Mouse (Mus musculus) hematopoietic stem cell, adult 5-6 weeks (primary cell): ENCODE data around the gene Tmem120b. TPM values are rescaled to one million over a fixed set of nuclear protein-coding genes. Genes with fewer than 3 reads are reported as not detected.
"Not testable (repeated sequence)": the region's sequence is repeated elsewhere in the genome, so short reads cannot be mapped to it uniquely, and the experiment has no call there.

ENCODE experiments used
- ATAC-seq, 2 experiments: fragments of 125-278 bp in 1 of 2; replicated peaks in 1 of 2; 2 replicates each; pipeline ENCODE4 v1.8.0; 2016 to 2017; ENCODE audit warnings: inconsistent platforms in 2 of 2, mild to moderate bottlenecking in 2 of 2, moderate number of reproducible peaks in 2 of 2, low read depth in 1 of 2, moderate TSS enrichment in 1 of 2; ENCODE audit not compliant: low FRiP score in 2 of 2, poor library complexity in 2 of 2, severe bottlenecking in 2 of 2, insufficient read depth in 1 of 2, low TSS enrichment in 1 of 2
- total RNA-seq: library from RNA; stranded (forward); fragments of 172-1452, 232-1000 nt; gene quantifications from 2 replicates; pipeline ENCODE4 v1.2.3, GENCODE M21; 2017

The Tmem120b gene
- total RNA-seq, 1 experiment from 2014 or later = 2.7 TPM

GRCm38 (mm10) chr5:123045561-123046295 lies 22.5 kb upstream of the Tmem120b start:
- ATAC-seq = peak; percentile 50 to 55; a peak in 3 of 4 replicates

GRCm38 (mm10) chr5:123046916-123047315 lies 21.3 kb upstream of the Tmem120b start, which contains the start of gene Morn3:
Gene Morn3 (minus strand): TSS chr5:123047016.
- ATAC-seq = no peak

- ATAC-seq = peak; percentile 87 to 92
Measured at GRCm38 (mm10) chr5:123049271-123049670, 18.9 kb upstream of the Tmem120b start.

DNA sequence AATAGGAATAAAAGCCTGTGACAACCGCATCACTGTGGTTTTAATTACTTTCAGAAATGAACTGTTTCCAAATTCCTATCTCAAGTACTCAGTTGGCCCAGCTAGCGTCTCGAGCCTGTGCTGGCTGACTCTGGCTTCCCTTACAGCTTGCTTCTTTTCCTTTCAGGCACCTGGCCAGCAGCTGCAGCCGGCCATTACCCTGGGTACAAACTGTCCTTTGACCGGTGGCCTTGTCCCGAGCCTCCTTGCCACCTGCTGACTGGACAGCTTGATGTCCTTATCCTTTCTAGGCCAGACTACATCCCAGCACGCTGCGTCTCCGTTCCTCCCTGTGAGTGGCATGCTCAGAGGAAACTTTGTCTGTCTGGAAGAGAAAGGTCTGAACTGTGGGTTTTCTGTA lies 17.3 kb upstream of the Tmem120b start:
- ATAC-seq = no peak

GRCm38 (mm10) chr5:123051736-123052135 lies 16.5 kb upstream of the Tmem120b start:
- ATAC-seq = no peak

- peak; percentile 91 to 97 for ATAC-seq
Measured at GRCm38 (mm10) chr5:123057366-123058250, 10.6 kb upstream of the Tmem120b start.

DNA sequence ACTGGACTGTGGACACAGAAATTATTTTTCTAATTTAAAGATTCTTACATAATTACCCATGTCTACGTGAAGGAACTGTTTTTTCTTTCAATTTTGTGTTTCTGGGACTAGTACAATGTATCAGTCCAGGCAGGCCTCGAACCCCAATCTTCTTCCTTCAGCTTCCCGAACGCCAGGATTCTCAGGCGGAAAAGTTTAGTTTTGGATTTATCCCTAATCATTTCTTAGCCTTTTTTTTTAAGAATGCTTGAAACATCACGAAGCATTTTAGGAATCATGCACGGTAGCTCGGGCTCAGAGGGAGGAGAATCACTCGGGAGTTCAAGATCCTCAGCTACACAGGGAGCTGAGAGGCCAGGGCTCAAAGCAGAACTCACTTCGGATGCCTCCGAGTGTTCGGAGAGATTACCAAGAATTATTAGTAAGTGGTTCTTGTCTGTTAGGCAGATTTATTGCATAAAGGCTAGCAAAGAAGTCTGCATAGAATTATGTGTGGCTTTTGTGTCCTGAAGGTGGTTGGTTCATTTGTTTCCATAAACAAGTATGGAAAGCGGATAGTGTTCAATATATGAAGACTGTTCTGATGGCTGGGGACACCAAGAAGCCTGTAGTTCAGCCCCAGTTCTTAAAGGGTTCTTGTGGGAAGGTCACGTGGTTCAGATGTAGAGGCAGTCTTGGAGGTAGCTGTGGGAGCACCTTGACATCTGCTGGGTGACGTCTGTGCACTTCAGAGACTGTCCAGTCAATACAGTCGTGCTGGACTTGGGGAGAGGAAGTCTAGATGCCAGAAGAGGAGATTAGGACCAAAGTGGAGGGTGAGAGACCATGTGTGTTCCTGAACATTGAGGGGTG lies 9.7 kb upstream of the Tmem120b start:
- ATAC-seq = no peak

DNA sequence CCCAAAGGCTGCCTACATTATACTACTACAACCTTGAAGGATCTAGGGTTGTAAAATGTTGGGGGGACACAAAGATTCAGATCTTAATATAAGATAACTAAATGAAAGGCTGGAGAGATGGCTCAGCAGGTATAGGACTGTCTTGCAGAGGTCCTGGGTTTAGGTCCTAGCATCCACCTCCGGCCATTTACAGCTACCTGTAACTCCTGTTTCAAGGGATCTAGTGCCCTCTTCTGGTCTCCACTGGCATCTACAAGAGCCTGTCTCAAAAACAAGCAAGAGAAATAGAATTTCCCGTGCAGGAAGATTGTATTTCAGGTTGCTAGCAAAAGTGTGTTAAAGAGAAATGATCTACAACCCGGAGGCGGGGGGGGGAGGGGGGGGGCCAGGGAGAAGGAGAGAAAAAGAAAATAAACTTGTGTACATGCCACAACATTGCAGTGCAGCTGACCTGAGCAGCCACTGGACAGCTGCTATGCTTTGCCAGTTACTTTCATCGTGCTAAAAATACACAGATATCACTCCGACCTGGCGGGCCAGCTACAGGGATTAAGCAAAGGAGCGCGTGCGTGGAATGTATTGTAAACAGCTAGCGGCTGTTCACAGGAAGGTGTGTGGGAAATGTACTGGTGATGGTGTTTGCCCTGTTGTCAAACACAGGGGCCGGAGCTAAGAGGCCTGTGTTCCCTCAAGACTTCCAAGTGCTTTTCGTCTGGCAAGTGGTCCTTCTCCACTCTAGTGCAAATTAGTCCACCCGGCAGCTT lies 8.3 kb upstream of the Tmem120b start:
- no peak for ATAC-seq

- no peak for ATAC-seq
Measured at GRCm38 (mm10) chr5:123060706-123061401, 7.4 kb upstream of the Tmem120b start.

DNA sequence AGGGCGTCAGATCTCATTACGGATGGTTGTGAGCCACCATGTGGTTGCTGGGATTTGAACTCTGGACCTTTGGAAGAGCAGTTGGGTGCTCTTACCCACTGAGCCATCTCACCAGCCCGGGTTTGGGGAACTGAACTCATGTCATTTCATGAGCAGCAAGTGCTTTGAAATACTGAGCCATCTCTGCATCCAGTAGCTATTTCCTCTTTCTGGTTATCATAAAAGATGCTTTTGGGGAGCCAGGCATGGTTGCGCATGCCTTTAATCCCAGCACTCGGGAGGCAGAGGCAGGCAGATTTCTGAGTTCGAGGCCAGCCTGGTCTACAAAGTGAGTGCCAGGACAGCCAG lies 6.8 kb upstream of the Tmem120b start:
- not testable (repeated sequence) for ATAC-seq

GRCm38 (mm10) chr5:123063141-123063540 lies 5.1 kb upstream of the Tmem120b start:
- no peak for ATAC-seq

DNA sequence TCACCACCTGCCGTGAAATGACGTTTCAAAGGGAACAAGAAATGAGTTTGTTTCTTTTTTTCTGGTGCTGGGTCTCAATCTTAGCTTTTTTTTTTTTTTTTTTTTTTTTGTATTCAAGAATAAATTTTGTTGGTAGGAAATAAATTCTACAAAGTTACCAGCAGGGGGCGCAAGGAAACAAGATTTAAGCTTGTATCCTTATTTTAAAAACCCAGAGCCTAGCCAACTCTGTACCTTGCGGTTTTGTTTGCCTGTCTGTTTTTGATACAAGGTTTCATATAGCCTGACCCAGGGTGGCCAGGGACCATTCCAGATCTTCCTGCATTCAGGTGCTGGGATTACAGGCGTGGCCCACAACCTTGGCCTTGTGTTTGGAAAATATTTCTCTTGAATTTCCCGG lies 4.0 kb upstream of the Tmem120b start:
- peak in 1 of 2 experiments; percentile 37; a peak in 2 of 4 replicates for ATAC-seq

- ATAC-seq = peak; percentile 62 to 82
Measured at GRCm38 (mm10) chr5:123067395-123067995, 720 bp upstream of the Tmem120b start.

- ATAC-seq = no peak
Measured at GRCm38 (mm10) chr5:123068714-123069113, 499 bp downstream of the Tmem120b start.

DNA sequence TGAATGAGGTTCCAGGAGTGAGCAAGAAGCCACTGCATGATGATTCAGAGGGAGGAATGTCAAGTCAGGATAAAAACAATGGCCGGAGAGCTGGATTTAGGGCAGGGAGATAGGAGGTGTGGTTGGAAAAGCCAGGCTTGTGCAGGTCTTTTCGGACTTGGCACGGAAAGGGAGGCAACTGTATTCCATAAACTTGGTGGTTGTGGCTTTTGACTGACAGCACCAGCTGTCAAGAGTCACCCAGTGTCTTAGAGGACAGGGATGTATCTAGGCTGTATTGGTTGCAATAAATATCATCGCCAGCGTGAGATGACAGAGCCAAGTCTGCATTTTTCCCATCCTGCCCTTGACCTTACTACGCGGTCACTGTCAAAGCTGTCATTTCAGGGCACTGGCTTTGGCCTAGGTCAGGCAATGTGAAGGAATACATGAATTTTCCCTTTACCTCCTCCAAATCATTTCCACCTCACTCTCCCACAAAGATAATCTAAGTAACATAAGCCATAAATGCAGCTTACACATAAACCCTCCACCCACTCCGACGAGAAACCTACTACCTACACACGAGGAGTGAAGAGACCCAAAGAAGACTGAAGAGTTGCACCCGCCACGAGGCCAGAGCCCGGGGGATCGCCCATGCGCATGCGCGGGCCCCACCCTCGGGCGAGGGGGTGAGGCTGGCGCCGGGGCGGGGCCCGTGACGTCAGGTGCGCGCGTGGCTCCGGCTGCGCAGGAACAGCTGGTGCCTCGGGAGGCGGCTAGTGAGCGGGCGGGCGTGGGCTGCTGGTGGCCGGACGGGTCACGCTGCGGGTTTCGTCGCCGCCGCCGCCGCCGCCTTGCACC lies 7.6 kb downstream of the Tmem120b start:
- ATAC-seq = peak; percentile 69 to 86
